Mouse (Mus musculus) megakaryocyte progenitor cell, adult 5-6 weeks (primary cell): ENCODE measurements around the gene Rpl32. TPM values are rescaled to one million over a fixed set of nuclear protein-coding genes. Genes with fewer than 3 reads are reported as not detected.

Experiments used
- ATAC-seq: replicated peaks from 2 replicates; pipeline ENCODE4 v1.8.0; 2016; ENCODE audit warnings: mild to moderate bottlenecking, moderate TSS enrichment, inconsistent platforms; ENCODE audit not compliant: poor library complexity
- total RNA-seq, 2 experiments: library from RNA; stranded (forward) in 1 of 2; stranded (reverse) in 1 of 2; fragments of 157-497, 149-512 nt in 1 of 2; fragments of 200-1000 nt in 1 of 2; gene quantifications; 2 replicates each; pipeline versions ENCODE4 v1.2.3 to v1.2.4; 2015 to 2017

The Rpl32 gene
- total RNA-seq, 2 experiments from 2014 or later, result 4,905 to 6,333 TPM

GRCm38 (mm10) chr6:115770059-115770670 lies 38.4 kb downstream of the Rpl32 start:
- no peak for ATAC-seq

- ATAC-seq, result peak; percentile 69
Measured at GRCm38 (mm10) chr6:115768207-115768606, 40.3 kb downstream of the Rpl32 start.

- ATAC-seq, result no peak
Measured at GRCm38 (mm10) chr6:115767357-115767756, 41.2 kb downstream of the Rpl32 start.

- peak; percentile 48 for ATAC-seq
Measured at GRCm38 (mm10) chr6:115764179-115764578, 44.4 kb downstream of the Rpl32 start.

GRCm38 (mm10) chr6:115761995-115762756 lies 46.4 kb downstream of the Rpl32 start, which contains the start of gene Tmem40:
Gene Tmem40 (minus strand): TSS chr6:115762410.
- peak; percentile 6 for ATAC-seq

DNA sequence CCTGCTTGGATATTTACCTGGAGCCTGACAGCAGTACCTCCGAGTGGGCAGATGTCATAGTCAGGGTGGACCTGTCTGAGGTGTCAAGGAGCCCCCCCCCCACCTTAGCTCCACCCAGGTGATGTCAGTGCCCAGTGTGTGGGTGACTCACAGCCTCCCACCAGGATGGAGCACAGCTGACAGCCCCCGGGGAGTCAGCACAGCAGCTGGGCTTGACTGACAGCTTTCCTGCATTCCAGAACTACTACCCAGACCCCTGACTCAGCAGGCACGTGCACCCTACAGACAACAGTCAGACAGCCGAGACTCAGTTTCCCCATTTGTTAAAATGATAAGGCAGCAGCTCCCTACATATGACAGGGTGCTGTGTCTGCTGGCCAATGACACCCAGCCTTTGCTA lies 47.6 kb downstream of the Rpl32 start:
- ATAC-seq, result no peak

DNA sequence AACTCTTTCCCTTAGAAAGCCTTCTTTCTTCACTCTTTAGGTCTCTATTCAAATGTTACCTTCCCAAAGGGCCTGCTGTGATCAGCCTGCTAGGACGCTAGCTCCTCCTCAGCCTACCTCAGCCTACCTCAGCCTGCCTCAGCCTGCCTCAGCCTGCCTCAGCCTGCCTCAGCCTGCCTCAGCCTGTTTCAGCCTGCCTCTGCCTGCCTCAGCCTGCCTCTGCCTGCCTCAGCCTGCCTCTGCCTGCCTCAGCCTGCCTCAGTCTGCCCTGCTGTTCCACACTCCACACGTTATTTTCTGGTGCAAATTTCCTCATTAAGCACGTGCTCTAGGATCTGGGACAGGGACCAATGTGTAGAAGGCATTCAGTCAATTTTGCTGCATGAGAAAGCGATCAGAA lies 48.4 kb downstream of the Rpl32 start:
- ATAC-seq, result no peak

GRCm38 (mm10) chr6:115759461-115759860 lies 49.1 kb downstream of the Rpl32 start:
- peak; percentile 38 for ATAC-seq

- ATAC-seq, result peak; percentile 66
Measured at GRCm38 (mm10) chr6:115758981-115759435, 49.5 kb downstream of the Rpl32 start.

DNA sequence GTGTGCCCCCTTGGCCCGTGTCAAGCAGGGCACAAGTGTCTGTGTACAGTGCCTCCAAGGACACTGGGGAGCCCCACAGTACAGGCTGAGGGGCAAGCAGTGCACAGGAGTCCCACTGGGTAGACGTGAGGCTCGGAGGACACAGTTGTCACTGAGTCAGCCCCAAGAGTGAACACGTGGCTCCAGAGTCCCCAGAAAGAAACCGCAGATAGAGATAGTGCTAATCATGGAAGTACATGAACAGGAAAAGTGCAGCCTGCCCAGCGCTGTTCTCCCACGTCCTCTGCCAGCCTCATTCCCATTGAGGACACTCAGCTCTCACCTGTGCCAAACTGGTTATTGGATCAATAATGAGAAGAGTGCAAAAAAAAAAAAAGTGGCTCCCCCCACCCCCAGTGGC lies 53.0 kb downstream of the Rpl32 start:
- ATAC-seq, result peak; percentile 45

Other genes starting within 250 kb of the Rpl32 start
- not detected in 2 replicates for gene Mkrn2os, start 216.2 kb downstream of the Rpl32 start, total RNA-seq (2015)
- not detected in 2 replicates for gene Mkrn2os, start 216.2 kb downstream of the Rpl32 start, total RNA-seq (2017)
- gene Mkrn2, start 206.8 kb downstream of the Rpl32 start, total RNA-seq (2015), result 10.6 and 12.2 TPM in 2 replicates
- gene Mkrn2, start 206.8 kb downstream of the Rpl32 start, total RNA-seq (2017), result 13.5 and 27.0 TPM in 2 replicates
- 95.4 and 118 TPM in 2 replicates for gene Raf1, start 132.1 kb downstream of the Rpl32 start, total RNA-seq (2015)
- 66.7 and 79.8 TPM in 2 replicates for gene Raf1, start 132.1 kb downstream of the Rpl32 start, total RNA-seq (2017)
- 12.2 and 12.7 TPM in 2 replicates for gene Tmem40, start 46.3 kb downstream of the Rpl32 start, total RNA-seq (2015)
- 19.0 and 21.5 TPM in 2 replicates for gene Tmem40, start 46.3 kb downstream of the Rpl32 start, total RNA-seq (2017)
- 2.5 and 2.8 TPM in 2 replicates for gene Cand2, start 34.2 kb downstream of the Rpl32 start, total RNA-seq (2015)
- 1.5 and 1.7 TPM in 2 replicates for gene Cand2, start 34.2 kb downstream of the Rpl32 start, total RNA-seq (2017)
- gene Efcab12, start 29.7 kb upstream of the Rpl32 start, total RNA-seq (2015), result 0.20 TPM in 2 replicates
- 0.42 TPM in 1 of 2 replicates, not detected in the other for gene Efcab12, start 29.7 kb upstream of the Rpl32 start, total RNA-seq (2017)
- 10.4 and 12.3 TPM in 2 replicates for gene Mbd4, start 44.6 kb upstream of the Rpl32 start, total RNA-seq (2015)
- gene Mbd4, start 44.6 kb upstream of the Rpl32 start, total RNA-seq (2017), result 19.7 and 25.9 TPM in 2 replicates
- gene Ift122, start 44.7 kb upstream of the Rpl32 start, total RNA-seq (2015), result 1.7 and 1.8 TPM in 2 replicates
- gene Ift122, start 44.7 kb upstream of the Rpl32 start, total RNA-seq (2017), result 3.2 and 3.9 TPM in 2 replicates
- gene Rho, start 123.0 kb upstream of the Rpl32 start, total RNA-seq (2015), result 0.15 TPM in 1 of 2 replicates, not detected in the other
- gene Rho, start 123.0 kb upstream of the Rpl32 start, total RNA-seq (2017), result 0.34 TPM in 1 of 2 replicates, not detected in the other
- gene H1foo, start 136.2 kb upstream of the Rpl32 start, total RNA-seq (2015), result not detected in 2 replicates
- not detected in 2 replicates for gene H1foo, start 136.2 kb upstream of the Rpl32 start, total RNA-seq (2017)
- 51.5 and 70.9 TPM in 2 replicates for gene Plxnd1, start 186.3 kb upstream of the Rpl32 start, total RNA-seq (2015)
- gene Plxnd1, start 186.3 kb upstream of the Rpl32 start, total RNA-seq (2017), result 33.9 and 43.9 TPM in 2 replicates